Mouse (Mus musculus) megakaryocyte progenitor cell, adult 5-6 weeks (primary cell): ENCODE results near the gene Ssh2. TPM values are rescaled to one million over a fixed set of nuclear protein-coding genes. Genes with fewer than 3 reads are reported as not detected.

Experiments used
- ATAC-seq: replicated peaks from 2 replicates; pipeline ENCODE4 v1.8.0; 2016; ENCODE audit warnings: mild to moderate bottlenecking, moderate TSS enrichment, inconsistent platforms; ENCODE audit not compliant: poor library complexity
- total RNA-seq, 2 experiments: library from RNA; stranded (forward) in 1 of 2; stranded (reverse) in 1 of 2; fragments of 157-497, 149-512 nt in 1 of 2; fragments of 200-1000 nt in 1 of 2; gene quantifications; 2 replicates each; pipeline versions ENCODE4 v1.2.3 to v1.2.4; 2015 to 2017

The Ssh2 gene
- total RNA-seq, 2 experiments from 2014 or later: 14.7 to 25.5 TPM

DNA sequence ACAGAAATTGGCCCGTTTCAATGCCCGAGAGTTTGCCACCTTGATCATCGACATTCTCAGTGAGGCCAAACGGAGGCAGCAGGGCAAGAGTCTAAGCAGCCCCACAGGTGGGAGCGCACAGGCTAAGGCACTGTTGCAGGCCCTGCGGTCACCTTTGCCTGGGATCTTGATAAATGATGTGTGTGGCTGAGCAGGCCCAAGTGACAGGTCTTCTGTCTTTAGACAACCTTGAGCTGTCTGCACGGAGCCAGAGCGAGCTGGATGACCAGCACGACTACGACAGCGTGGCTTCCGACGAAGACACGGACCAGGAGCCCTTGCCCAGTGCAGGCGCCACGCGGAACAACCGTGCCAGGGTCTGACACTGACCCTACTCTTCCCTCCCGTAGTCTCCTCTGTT, 288.3 kb downstream of the Ssh2 start:
- ATAC-seq: no peak

DNA sequence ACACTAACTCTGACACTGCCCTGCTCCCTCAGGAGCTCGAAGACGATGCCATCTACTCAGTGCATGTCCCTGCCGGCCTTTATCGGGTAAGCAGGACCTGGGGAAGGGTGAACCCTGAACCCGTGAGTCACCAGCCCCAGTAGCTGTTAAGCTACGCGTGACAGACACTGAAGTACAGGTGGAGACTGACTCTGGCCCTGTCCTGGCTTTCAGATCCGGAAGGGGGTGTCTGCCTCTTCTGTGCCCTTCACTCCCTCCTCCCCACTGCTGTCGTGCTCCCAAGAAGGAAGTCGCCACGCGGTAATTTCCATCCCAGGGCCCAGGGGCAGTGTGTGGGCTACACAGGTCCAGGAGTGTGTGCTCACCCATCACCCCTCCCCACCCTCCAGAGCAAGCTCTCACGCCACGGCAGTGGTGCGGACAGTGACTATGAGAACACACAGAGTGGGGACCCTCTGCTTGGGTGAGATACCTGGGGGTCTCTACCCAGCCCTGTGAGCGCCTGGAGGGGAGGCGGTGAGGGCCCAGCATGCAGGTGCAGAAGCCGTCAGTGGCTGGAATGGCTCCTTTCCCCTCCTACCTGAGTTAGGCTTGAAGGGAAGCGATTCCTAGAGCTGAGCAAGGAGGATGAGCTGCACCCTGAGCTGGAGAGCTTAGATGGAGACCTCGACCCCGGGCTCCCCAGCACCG, 289.3 kb downstream of the Ssh2 start:
- no peak for ATAC-seq

DNA sequence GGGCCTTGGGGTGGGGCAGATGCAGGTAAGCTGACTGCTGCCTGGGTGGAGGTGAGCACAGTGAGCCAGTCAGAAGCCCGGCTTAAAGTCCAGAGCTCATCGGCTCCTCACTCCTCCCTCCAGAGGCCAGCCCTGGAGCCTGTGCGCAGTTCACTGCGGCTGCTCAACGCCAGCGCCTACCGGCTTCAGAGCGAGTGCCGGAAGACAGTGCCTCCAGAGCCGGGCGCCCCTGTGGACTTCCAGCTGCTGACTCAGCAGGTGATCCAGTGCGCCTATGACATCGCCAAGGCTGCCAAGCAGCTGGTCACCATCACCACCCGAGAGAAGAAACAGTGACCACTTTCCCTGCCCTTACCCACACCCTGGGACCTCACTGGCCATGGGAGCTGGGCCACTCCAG, 290.2 kb downstream of the Ssh2 start:
- no peak for ATAC-seq

DNA sequence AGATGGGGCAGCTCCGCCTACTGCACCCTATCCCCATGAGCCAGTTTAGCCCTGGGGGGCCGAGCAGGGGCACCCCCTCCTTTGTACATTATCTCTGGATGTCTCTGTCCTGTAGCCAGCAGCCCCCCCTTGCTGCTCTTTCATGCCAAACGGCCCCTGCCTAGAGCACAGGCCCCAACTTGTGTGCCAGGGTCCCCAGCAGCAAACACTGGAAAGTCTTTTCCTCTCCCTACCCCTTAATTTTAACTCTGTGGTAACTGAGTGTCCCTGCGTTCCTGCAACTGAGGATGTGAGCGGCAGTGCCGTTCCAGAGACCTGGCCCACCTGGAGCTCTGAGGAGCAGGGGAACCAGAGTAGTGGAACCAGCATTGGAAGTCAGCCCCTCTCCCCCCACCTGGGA, 290.9 kb downstream of the Ssh2 start:
- ATAC-seq: no peak

DNA sequence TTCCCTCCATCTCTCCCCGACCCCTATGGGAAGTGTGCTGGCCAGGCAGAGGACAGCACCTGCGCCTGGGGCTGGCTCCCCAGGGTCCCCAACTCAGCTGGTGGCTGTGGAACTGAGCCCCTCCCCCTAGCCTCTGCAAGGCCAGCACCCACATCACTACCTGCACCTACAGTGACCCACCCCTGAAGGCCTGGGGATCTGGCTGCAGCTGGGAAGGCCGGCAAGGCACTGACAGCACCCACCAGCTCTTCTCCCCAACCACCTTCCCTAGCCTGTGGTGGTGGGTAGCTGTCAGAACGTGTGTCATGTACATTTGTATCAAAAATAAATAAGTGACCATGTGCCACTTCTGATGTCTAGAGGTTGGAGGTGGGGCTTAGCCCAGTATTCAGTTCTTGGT, 291.3 kb downstream of the Ssh2 start:
- ATAC-seq: no peak

DNA sequence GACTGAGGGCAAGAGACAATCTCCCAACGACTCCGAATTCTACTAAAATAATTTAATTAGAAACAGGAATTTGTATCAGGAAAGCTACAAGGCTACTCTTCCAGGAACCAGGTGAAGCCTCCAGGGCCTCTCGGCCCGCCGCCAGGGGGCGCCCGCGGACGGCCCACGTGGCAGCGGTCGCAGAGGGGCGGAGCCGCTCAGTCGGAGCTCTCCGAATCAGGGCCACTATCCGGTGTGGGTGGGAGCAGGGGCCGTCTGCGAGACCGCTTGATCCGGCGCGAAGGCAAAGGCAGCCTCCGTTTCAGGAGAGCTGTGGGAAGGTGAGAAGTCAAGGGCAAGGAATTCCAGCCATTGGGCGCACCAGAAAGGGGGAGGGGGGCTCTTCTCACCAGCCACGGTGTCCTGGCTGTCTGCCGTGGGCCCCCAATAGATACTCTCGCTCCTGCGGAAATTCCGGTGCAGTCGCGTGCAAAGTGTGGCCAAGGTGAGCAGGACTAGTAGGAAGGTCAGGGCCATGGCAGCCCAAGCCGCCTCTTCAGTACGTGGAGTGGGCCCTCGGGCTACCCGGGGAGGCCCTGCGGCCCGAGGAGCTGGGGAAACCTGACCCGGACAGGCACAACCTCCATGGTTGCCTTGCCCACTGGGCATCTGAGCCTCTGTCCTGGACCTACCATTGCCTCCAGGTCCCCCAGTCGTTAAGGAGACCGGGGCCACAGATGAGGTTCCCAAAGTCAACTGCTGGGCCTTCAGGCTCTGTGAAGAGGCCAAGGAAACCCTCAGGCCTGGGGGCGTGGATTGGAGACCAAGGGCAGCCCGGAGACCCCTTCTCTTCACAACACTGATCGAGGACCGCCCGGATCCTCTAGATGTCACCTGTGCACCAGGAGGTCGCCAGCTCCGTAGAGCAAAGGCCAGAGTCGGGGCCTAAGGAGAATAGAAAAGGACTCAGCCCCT, 292.3 kb downstream of the Ssh2 start:
- ATAC-seq: peak; percentile 87

Other genes with a start within 250 kb of the Ssh2 start
- not detected in 2 replicates for gene Slc6a4, start 217.7 kb upstream of the Ssh2 start, total RNA-seq (2015)
- gene Slc6a4, start 217.7 kb upstream of the Ssh2 start, total RNA-seq (2017): not detected in 2 replicates
- 31.1 and 51.1 TPM in 2 replicates for gene Nsrp1, start 137.9 kb upstream of the Ssh2 start, total RNA-seq (2015)
- 17.7 and 26.8 TPM in 2 replicates for gene Nsrp1, start 137.9 kb upstream of the Ssh2 start, total RNA-seq (2017)
- gene Efcab5, start 27.3 kb upstream of the Ssh2 start, total RNA-seq (2015): 0.54 and 1.3 TPM in 2 replicates
- gene Efcab5, start 27.3 kb upstream of the Ssh2 start, total RNA-seq (2017): 0.46 and 1.8 TPM in 2 replicates
- gene Coro6, start 246.1 kb downstream of the Ssh2 start, total RNA-seq (2015): not detected in 2 replicates
- gene Coro6, start 246.1 kb downstream of the Ssh2 start, total RNA-seq (2017): not detected in 2 replicates